Mouse (Mus musculus): Measurements from ENCODE around the gene Dhcr7.

Dhcr7 gene

DNA sequence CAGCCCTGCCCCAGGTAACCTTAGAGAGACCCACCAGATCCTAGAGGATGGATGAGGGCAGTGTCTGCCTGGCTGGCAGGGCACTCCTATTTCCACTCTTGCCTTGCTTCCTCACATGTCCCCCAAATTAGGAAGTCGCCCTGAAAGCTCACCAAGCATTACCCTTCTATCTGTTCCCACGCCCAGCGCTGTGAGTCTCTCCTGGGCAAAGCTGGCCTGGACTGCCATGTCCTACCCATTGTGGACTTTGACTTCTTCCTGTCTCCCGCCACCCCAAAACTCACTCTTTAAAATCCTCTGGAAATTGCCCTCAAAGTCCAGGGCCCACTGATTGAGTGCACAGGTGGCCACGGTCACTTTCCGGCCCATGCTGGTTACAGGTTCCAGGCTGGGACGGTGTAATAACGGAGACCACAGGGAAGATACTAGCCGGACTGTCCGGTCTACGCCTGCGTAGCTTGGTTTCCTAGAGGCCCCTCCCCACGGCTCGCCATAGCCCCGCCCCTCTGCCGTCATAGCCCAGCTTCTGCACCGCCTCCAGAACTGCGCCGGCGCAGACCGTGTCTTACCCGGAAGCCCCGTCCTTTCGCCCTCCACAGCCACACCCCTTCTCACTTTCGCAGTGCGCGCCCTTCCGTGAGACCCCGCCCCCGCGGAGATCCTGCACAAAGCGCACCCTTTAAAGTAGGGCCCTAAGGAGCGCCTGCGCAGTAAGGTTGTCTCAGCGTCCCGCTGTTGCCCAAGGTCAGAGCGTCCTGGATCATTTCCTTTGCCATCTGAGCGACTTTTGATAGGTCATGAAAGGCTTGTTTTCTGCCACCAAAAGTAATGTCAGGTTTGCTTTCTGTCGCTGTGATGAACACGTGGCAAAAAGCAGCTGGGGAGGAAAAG lies at the start of gene Dhcr7, which contains the start of gene Nadsyn1:
Gene Dhcr7 (plus strand): TSS at position 771 of the 891 bp plus-strand sequence.
Gene Nadsyn1 (minus strand): TSS at position 475 of the 891 bp plus-strand sequence.
- peak; percentile 97 for DNase-seq (ENCODE audit: low read depth, low spot score)

GRCm38 (mm10) chr7:143776137-143776536 lies 46.8 kb upstream of the Dhcr7 start:
- DNase-seq (ENCODE audit: low read depth, low spot score): peak; percentile 51

GRCm38 (mm10) chr7:143777375-143777774 lies 45.6 kb upstream of the Dhcr7 start:
- DNase-seq (ENCODE audit: low read depth, low spot score): no peak

- DNase-seq (ENCODE audit: low read depth, low spot score): no peak
Measured at GRCm38 (mm10) chr7:143783378-143783995, 39.5 kb upstream of the Dhcr7 start.

DNA sequence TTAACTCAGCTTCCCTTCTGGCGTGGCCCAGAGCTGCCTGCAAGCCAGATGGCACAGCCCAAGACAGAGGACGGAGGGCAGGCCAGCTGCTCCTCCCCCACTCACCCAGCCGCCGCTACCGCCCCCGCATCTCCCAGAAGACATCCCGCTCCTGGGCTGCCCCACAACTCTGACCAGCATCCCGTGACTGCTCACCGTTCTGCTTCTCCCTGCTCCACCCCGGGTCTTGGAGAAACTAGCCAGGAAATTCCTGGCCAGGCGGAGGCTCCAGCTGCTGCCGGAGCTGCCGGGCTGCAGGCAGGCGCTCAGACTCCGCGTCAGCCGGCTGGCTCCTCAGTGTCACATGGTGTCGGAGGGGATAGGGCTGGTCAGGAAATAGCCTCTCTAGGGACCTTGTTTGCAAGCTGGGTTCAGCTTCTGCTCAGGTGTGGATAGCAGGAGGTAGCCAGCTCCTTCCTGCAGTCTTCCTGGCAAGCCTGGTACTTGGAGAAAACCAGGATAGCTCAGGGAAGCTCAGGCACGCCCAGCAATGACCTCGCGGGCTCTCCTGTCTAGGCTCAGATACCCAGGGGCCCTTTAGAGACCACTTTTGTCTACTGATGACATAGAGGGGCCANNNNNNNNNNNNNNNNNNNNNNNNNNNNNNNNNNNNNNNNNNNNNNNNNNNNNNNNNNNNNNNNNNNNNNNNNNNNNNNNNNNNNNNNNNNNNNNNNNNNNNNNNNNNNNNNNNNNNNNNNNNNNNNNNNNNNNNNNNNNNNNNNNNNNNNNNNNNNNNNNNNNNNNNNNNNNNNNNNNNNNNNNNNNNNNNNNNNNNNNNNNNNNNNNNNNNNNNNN lies 38.7 kb upstream of the Dhcr7 start, which contains the start of gene Mrgpre:
Gene Mrgpre (minus strand): TSS at position 505 of the 834 bp plus-strand sequence.
- DNase-seq (ENCODE audit: low read depth, low spot score): peak; percentile 15

- DNase-seq (ENCODE audit: low read depth, low spot score): no peak
Measured at GRCm38 (mm10) chr7:143792336-143792985, 30.5 kb upstream of the Dhcr7 start.

GRCm38 (mm10) chr7:143793121-143793520 lies 29.8 kb upstream of the Dhcr7 start:
- peak; percentile 21 for DNase-seq (ENCODE audit: low read depth, low spot score)

GRCm38 (mm10) chr7:143798783-143799182 lies 24.2 kb upstream of the Dhcr7 start:
- DNase-seq (ENCODE audit: low read depth, low spot score): no peak

DNA sequence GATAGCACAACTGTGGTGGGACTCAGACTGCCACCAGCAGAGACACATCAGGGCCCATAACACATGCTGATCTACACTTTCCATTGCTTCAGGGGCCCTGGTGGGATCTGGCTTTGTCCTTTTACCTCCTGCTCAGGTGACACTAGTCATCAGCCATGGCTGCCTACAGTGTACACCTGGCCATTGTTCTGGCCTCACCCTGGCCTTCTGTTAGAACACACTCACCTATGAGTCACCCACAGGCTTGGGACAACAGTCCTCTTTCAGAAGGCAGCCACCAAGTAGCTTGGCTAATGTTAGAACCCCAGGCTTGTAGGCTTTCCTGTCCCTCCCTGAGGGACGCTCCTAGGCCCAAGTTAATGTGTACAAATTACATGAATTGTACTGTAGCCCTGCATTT lies 22.2 kb upstream of the Dhcr7 start:
- DNase-seq (ENCODE audit: low read depth, low spot score): no peak

DNA sequence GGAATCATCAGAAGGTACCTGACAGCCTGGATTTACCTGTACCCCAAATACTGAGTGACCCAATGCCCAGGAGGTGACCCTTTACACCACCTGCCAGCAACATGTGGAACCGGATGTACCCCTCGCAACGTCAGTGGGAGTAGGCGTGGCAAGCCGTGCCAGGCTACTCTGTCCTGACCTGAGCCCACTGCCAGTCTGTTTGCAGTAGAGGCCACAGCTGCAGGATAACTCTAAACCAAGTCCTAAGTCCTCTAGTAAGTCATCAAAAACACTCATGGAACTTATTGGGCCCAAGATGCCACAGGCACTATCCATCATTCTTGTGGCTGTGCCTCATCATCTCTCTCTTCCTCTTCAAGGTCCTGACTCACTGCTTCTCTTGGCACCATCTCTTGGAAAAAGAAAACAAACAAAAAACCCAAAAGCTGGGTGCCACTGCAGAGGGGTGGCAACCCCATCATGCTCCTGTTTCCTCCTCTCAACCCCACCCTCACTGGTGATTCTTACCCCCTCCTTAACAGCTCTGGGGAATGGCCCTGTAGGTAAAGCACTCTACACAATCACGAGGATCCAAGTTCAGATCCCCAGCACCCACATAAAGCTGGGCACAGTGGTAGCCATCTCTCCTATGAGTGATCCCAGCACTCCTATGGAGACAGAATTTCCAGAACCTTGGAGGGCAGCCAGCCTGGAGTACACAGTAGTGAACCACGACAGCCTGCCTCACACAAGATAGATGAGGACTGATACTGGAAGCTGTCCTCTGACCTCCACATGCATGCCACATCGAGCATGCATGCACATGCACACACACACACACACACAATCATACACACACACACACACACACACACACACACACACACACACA lies 21.5 kb upstream of the Dhcr7 start:
- DNase-seq (ENCODE audit: low read depth, low spot score): no peak

GRCm38 (mm10) chr7:143805199-143805624 lies 17.7 kb upstream of the Dhcr7 start:
- no peak for DNase-seq (ENCODE audit: low read depth, low spot score)

DNA sequence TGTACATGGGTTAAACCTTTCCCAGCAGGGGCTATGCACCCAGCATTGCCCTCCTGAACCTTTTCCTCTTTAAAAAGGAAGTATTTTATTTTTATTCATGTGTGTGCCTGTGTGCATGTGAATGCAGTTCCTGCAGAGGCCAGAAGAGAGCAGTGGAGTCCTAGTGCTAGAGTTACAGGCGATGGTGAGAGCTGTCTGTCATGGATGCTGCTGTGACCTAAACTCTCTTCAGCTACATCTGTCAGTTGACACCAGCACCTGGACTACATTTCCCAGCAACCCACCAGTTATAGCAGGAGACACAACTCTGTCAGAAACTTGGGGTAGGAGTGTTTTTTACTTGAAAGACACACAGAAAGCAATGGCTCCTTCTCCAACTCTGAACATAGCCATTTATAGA lies 14.0 kb upstream of the Dhcr7 start:
- peak; percentile 47 for DNase-seq (ENCODE audit: low read depth, low spot score)

DNA sequence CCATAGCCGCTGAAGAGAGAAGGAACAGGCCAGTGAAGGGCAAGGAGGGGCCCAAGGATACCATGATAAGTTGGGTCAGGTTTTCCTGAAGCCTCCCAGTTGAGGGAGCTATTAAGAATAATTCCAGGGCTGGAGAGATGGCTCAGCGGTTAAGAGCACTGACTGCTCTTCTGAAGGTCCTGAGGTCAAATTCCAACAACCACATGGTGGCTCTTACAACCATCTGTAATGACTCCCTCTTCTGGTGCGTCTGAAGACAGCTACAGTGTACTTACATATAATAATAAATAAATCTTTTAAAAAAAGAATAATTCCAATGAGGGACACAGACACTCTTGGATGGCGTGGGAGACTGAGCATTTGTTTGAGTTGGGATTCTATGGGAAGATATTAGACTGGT lies 3.7 kb upstream of the Dhcr7 start:
- no peak for DNase-seq (ENCODE audit: low read depth, low spot score)

- no peak for DNase-seq (ENCODE audit: low read depth, low spot score)
Measured at GRCm38 (mm10) chr7:143821241-143821640, 1.7 kb upstream of the Dhcr7 start.

GRCm38 (mm10) chr7:143823266-143823605 lies 291 bp downstream of the Dhcr7 start:
- DNase-seq (ENCODE audit: low read depth, low spot score): peak; percentile 26

- no peak for DNase-seq (ENCODE audit: low read depth, low spot score)
Measured at GRCm38 (mm10) chr7:143826985-143827384, 4.0 kb downstream of the Dhcr7 start.

GRCm38 (mm10) chr7:143829504-143830331 lies 6.8 kb downstream of the Dhcr7 start:
- peak; percentile 99 for DNase-seq (ENCODE audit: low read depth, low spot score)

GRCm38 (mm10) chr7:143830399-143830798 lies 7.5 kb downstream of the Dhcr7 start:
- no peak for DNase-seq (ENCODE audit: low read depth, low spot score)

DNA sequence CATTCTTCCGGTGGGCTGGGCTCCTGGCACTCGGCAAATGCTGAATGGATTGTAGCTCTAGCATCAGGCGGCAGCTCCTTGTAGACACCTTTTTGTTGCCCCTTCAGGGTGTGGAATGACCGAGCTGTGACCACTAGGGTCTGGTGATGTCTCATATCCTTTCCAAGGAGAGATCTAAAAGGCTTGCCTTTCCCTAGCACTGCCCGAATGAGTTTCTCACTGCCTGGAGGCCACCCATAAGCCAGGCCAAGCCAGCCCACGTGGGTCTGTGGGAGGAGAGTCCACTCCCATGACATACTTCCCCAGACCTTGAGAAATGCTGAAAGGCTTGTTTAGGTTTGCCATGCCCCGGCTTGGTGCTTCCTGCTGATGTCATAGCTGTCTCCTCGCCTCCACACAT lies 9.3 kb downstream of the Dhcr7 start:
- peak; percentile 33 for DNase-seq (ENCODE audit: low read depth, low spot score)

All from R1 (cell line).